Mouse (Mus musculus) lung, embryonic 15.5 days (tissue): Measurements from ENCODE around the gene Mcat. TPM values are rescaled to one million over a fixed set of nuclear protein-coding genes. Genes with fewer than 3 reads are reported as not detected.

Source experiments
- ATAC-seq: fragments of 200-750 bp; cut with Nextera tagmentation; 2 replicates; pipeline ENCODE4 v1.8.0; 2017; ENCODE audit warnings: moderate number of reproducible peaks, borderline replicate concordance; ENCODE audit not compliant: low FRiP score, low TSS enrichment; ENCODE audit errors: extremely low read depth
- H3K27ac ChIP-seq: fragments of 300-500 bp; sonication (generic); 2 replicates; pipeline ENCODE4 v1.5.1; 2015; ENCODE audit warnings: moderate library complexity, mild to moderate bottlenecking, inconsistent platforms
- H3K27me3 ChIP-seq: fragments of 300-500 bp; sonication (generic); 2 replicates; pipeline ENCODE4 v1.6.1; 2015; ENCODE audit warnings: inconsistent platforms
- H3K36me3 ChIP-seq: fragments of 300-500 bp; sonication (generic); 2 replicates; pipeline ENCODE4 v1.6.1; 2015; ENCODE audit warnings: inconsistent platforms
- H3K4me1 ChIP-seq: fragments of 300-500 bp; sonication (generic); 2 replicates; pipeline ENCODE4 v1.6.1; 2015; ENCODE audit warnings: inconsistent platforms
- H3K4me2 ChIP-seq: fragments of 300-500 bp; sonication (generic); 2 replicates; pipeline ENCODE4 v1.6.1; 2015; ENCODE audit warnings: inconsistent platforms, mild to moderate bottlenecking, moderate library complexity
- H3K4me3 ChIP-seq: fragments of 300-500 bp; sonication (generic); 2 replicates; pipeline ENCODE4 v1.5.1; 2015; ENCODE audit warnings: mild to moderate bottlenecking, inconsistent platforms
- H3K9ac ChIP-seq: fragments of 300-500 bp; sonication (generic); 2 replicates; pipeline ENCODE4 v1.6.1; 2015; ENCODE audit warnings: inconsistent platforms
- H3K9me3 ChIP-seq: fragments of 300-500 bp; sonication (generic); 2 replicates; pipeline ENCODE4 v1.6.1; 2016; ENCODE audit warnings: inconsistent platforms
- WGBS: fragments of 180-500 bp; shearing (Covaris S2); methylation state at CpG from one replicate; pipeline ENCODE4 v1.1.7; 2015; 5-methylcytosine and 5-hydroxymethylcytosine counted together
- polyA plus RNA-seq: library from polyadenylated mRNA; unstranded; fragments of >200 nt; fragmentation: Nextera tagmentation; extraction: Ambion mirVana; gene quantifications from 2 replicates; pipeline ENCODE4 v1.2.1, GENCODE M21; 2015

Mcat gene
- polyA plus RNA-seq, 1 experiment from 2014 or later: 34.3 TPM

DNA sequence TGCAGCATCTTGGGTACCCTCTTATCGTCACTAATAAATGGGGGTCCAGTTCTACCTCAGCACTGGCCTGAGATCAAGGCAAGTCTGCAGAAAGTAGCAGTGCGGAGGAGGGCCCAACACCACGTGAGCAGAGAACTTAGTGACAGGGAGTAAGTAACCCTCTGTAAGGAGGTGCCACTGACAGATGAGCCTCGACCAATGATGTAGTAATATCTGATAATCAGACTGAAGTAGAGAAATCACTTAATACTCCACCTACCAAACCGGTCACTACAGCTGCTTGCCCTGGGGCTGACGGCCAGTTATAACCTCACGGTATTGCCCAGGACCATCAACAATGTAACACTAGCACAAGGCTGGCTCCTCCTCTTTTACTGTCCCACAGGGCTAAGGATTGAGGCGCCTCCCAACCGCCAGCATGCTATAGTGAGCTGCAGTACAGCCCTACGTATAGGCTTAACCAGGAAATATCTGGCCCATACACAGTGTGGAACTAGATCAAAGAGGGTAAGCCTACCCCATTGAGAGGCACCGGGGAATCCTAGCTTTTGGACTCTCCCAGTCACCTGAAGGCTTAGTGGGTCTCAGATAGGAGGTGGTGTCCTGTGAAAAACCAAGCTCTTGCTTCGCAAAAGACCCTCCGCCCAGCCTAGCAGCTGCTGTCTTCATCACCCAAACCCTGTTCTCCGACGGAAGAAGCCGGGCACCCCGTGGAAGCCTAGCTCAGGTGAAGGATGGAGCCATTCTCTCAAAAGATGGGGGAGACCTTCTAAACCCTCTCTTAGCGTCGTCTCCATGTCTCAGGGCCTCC is 30.3 kb upstream of the Mcat start:
- peak; percentile 33; the same call in 1 of the 2 replicates for ATAC-seq
- peak overlapping the region; percentile 73 for H3K9ac ChIP-seq

DNA sequence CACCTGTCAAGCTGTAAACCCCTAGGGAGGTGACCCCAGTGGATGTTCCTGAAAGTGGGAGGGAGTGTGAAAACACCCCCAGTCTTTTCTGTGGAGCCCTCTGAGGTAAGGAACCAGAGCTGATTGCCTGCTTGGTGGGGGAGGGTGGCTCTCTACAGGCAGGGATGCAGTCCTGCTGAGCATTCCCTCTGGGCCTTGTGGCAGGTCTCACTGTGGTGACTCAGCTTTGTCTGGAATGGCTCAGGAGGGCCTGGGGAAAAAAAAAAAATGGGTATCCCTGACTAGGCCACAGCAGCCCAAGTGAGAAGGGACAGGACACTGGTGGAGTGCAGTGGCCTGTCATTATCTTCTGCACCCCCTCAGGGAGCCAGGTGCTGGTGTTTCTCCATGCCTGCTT is 29.6 kb upstream of the Mcat start:
- Histone ChIP-seq H3K9me3 (no peaks in the 10 kb centered on the region), H3K9ac (no peak overlapping the region), H3K4me1 (peaks cover 17% of the 10 kb centered on the region), H3K4me2 (peak overlapping the region; percentile 89; the same call in 1 of the 2 replicates), H3K4me3 (peak overlapping the region; percentile 83), H3K36me3 (peaks cover 4% of the 10 kb centered on the region), H3K27me3 (no peaks in the 10 kb centered on the region), H3K27ac (no peak overlapping the region)
- ATAC-seq: no peak

More for the DNA sequence above, 30.3 kb upstream of the Mcat start:
- H3K4me2 ChIP-seq: peak overlapping the region; percentile 89
- no peaks in the 10 kb centered on the region for H3K27me3 ChIP-seq
- WGBS: 8% methylated on average over 19 of the region's 19 CpGs
- H3K4me3 ChIP-seq: peak overlapping the region; percentile 83
- no peak overlapping the region for H3K27ac ChIP-seq
- no peaks in the 10 kb centered on the region for H3K36me3 ChIP-seq
- no peaks in the 10 kb centered on the region for H3K9me3 ChIP-seq
- peaks cover 17% of the 10 kb centered on the region for H3K4me1 ChIP-seq

- Histone ChIP-seq H3K4me1 (peaks cover 17% of the 10 kb centered on the region), H3K9me3 (no peaks in the 10 kb centered on the region), H3K4me3 (no peak overlapping the region), H3K9ac (no peak overlapping the region), H3K4me2 (peak overlapping the region; percentile 89; the same call in 1 of the 2 replicates), H3K27ac (no peak overlapping the region), H3K27me3 (no peaks in the 10 kb centered on the region), H3K36me3 (peaks cover 8% of the 10 kb centered on the region)
- 62% methylated on average over 8 of the region's 8 CpGs for WGBS
- ATAC-seq: no peak
These were observed 28.9 kb upstream of the Mcat start for GRCm38 (mm10) chr15:83592260-83593188.

DNA sequence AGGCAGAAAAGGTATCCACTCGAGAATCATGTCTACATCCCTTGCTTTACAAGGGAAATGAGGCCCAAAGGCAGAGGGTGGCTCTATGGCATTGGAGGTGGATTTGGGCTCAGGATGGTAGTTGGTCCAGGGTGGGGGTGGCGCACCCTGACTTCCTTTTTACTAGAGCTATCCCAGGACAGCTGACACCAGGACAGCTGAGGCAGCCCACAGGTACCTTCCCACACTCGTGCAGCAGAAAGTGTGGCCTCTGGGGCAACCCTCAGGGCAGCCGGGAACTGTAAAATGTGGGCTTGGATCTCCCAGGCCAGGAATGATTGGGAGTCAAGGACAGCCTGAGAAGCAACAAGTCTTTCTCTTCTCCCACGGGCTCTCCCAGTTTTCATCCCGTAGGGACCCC is 28.2 kb upstream of the Mcat start:
- H3K36me3 ChIP-seq: peaks cover 15% of the 10 kb centered on the region
- WGBS: 80% methylated on average over 6 of the region's 6 CpGs
- no peak overlapping the region for H3K4me3 ChIP-seq
- H3K27ac ChIP-seq: no peak overlapping the region
- ATAC-seq: no peak
- no peaks in the 10 kb centered on the region for H3K9me3 ChIP-seq
- peaks cover 17% of the 10 kb centered on the region for H3K4me1 ChIP-seq
- no peaks in the 10 kb centered on the region for H3K27me3 ChIP-seq
- no peak overlapping the region for H3K9ac ChIP-seq
- H3K4me2 ChIP-seq: no peak overlapping the region

GRCm38 (mm10) chr15:83590841-83591240 is 27.3 kb upstream of the Mcat start:
- 89% methylated on average over 4 of the region's 4 CpGs for WGBS
- Histone ChIP-seq H3K4me1 (peaks cover 17% of the 10 kb centered on the region), H3K36me3 (peaks cover 24% of the 10 kb centered on the region), H3K9ac (no peak overlapping the region), H3K9me3 (no peaks in the 10 kb centered on the region), H3K27me3 (no peaks in the 10 kb centered on the region), H3K4me3 (no peak overlapping the region), H3K4me2 (no peak overlapping the region), H3K27ac (no peak overlapping the region)
- no peak for ATAC-seq

DNA sequence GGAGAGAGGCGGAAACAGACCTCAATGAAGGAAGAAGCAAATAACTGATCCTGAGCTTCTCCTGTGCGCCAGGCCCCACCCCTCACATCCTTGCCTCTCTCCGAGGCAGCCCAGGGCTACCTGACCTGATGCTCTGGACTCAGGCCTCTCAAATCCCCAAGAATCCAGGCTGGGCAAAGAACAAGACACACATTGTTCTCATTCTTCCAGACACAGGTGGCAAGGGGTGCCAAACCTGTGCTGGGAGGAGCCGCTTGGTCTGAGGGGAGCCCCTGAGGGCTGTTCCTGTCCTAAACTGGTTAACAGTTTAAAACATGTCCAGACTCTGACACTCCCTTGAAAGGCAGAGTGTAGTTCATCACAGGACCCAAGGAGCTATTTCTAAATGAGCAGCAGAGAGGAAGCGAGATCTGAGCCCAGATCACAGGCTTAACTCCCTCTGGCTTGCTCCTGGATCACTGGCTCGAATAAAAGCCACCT is 21.2 kb upstream of the Mcat start:
- Histone ChIP-seq H3K4me1 (no peaks in the 10 kb centered on the region), H3K4me3 (no peak overlapping the region), H3K4me2 (no peak overlapping the region), H3K9ac (no peak overlapping the region), H3K9me3 (no peaks in the 10 kb centered on the region), H3K36me3 (peaks cover 71% of the 10 kb centered on the region), H3K27ac (no peak overlapping the region), H3K27me3 (no peaks in the 10 kb centered on the region)
- ATAC-seq: no peak
- WGBS: 83% methylated on average over 6 of the region's 6 CpGs

- Histone ChIP-seq H3K4me1 (no peaks in the 10 kb centered on the region), H3K27me3 (no peaks in the 10 kb centered on the region), H3K9me3 (no peaks in the 10 kb centered on the region), H3K4me2 (no peak overlapping the region), H3K36me3 (peaks cover 78% of the 10 kb centered on the region), H3K9ac (no peak overlapping the region), H3K4me3 (no peak overlapping the region), H3K27ac (no peak overlapping the region)
- WGBS: 76% methylated on average over 8 of the region's 8 CpGs
- no peak for ATAC-seq
These were observed 20.0 kb upstream of the Mcat start for GRCm38 (mm10) chr15:83583419-83584156.

DNA sequence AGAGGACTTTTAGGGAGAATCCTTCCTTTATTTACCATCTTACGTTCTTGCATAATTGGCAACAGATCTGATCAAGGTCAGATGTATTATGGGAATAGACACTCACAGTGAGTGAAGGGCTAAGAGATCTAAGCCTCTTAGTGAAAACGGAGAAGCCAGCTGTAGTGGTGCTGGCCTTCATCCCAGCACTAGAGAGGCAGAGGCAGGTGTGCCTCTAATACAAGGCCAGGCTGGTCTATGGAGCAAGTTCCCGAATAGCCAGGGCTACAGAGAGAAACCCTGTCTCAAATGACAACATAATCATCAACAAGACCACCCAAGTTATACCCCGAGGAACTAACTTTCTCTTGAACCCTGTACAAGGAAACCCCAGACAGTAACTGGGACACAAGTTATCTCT is 19.3 kb upstream of the Mcat start:
- Histone ChIP-seq H3K9ac (no peak overlapping the region), H3K36me3 (peaks cover 78% of the 10 kb centered on the region), H3K27ac (no peak overlapping the region), H3K4me2 (no peak overlapping the region), H3K27me3 (no peaks in the 10 kb centered on the region), H3K4me3 (no peak overlapping the region), H3K9me3 (no peaks in the 10 kb centered on the region), H3K4me1 (no peaks in the 10 kb centered on the region)
- 81% methylated on average over 4 of the region's 4 CpGs for WGBS
- ATAC-seq: no peak

GRCm38 (mm10) chr15:83576651-83577050 is 13.1 kb upstream of the Mcat start:
- H3K36me3 ChIP-seq: peaks cover 69% of the 10 kb centered on the region

GRCm38 (mm10) chr15:83575543-83575942 is 12.0 kb upstream of the Mcat start:
- no peaks in the 10 kb centered on the region for H3K9me3 ChIP-seq
- 90% methylated on average over 8 of the region's 8 CpGs for WGBS
- ATAC-seq: no peak
- peaks cover 58% of the 10 kb centered on the region for H3K36me3 ChIP-seq
- no peak overlapping the region for H3K27ac ChIP-seq
- no peak overlapping the region for H3K4me3 ChIP-seq
- H3K27me3 ChIP-seq: no peaks in the 10 kb centered on the region
- no peak overlapping the region for H3K9ac ChIP-seq
- H3K4me1 ChIP-seq: no peaks in the 10 kb centered on the region
- no peak overlapping the region for H3K4me2 ChIP-seq

More at GRCm38 (mm10) chr15:83576651-83577050, 13.1 kb upstream of the Mcat start:
- 92% methylated on average over 9 of the region's 9 CpGs for WGBS
- no peaks in the 10 kb centered on the region for H3K9me3 ChIP-seq
- H3K4me3 ChIP-seq: no peak overlapping the region
- ATAC-seq: no peak
- no peak overlapping the region for H3K9ac ChIP-seq
- no peaks in the 10 kb centered on the region for H3K27me3 ChIP-seq
- no peak overlapping the region for H3K4me2 ChIP-seq
- H3K27ac ChIP-seq: no peak overlapping the region
- no peaks in the 10 kb centered on the region for H3K4me1 ChIP-seq

- no peak overlapping the region for H3K9ac ChIP-seq
- no peaks in the 10 kb centered on the region for H3K27me3 ChIP-seq
- no peak overlapping the region for H3K4me2 ChIP-seq
- 76% methylated on average over 6 of the region's 6 CpGs for WGBS
- peaks cover 51% of the 10 kb centered on the region for H3K36me3 ChIP-seq
- H3K27ac ChIP-seq: no peak overlapping the region
- ATAC-seq: no peak
- no peaks in the 10 kb centered on the region for H3K9me3 ChIP-seq
- no peaks in the 10 kb centered on the region for H3K4me1 ChIP-seq
- H3K4me3 ChIP-seq: no peak overlapping the region
These were observed 11.3 kb upstream of the Mcat start for GRCm38 (mm10) chr15:83574731-83575351.
